Mouse (Mus musculus) Patski (cell line): ENCODE results near the gene Ifna7. TPM values are rescaled to one million over a fixed set of nuclear protein-coding genes. Genes with fewer than 3 reads are reported as not detected.
"Not testable (repeated sequence)": the region's sequence is repeated elsewhere in the genome, so short reads cannot be mapped to it uniquely, and the experiment has no call there.

Experiments used
- ATAC-seq: fragments of 100-300 bp; one replicate; pipeline ENCODE4 v1.8.0; 2021
- CTCF ChIA-PET: fragments of 350-600 bp; sonication (Branson Sonifier 250); formaldehyde crosslinking; loops from one replicate; lab custom pipeline; 2022; ENCODE audit warnings: inconsistent platforms; lab: Charles Lee
- POLR2A ChIA-PET: fragments of 350-600 bp; sonication (Branson Sonifier 250); formaldehyde crosslinking; loops from one replicate; lab custom pipeline; 2022; ENCODE audit warnings: antibody characterized with exemption, inconsistent platforms; lab: Charles Lee
- DNase-seq: peaks from one replicate; pipeline ENCODE4 v3.0.0-alpha.2; 2011; ENCODE audit warnings: low read depth, low spot score
- H3K27me3 ChIP-seq: fragments of 371-371 bp; one replicate; pipeline ENCODE4 v1.5.1; 2021
- CTCF ChIP-seq: fragments of 100-300 bp; IDR thresholded peaks from one replicate; pipeline ENCODE4 v1.5.1; 2021
- in situ Hi-C: fragments of 300-500 bp; cut with MboI; formaldehyde crosslinking; loops from 3 replicates; pipeline ENCODE4 v1.11.1; 2018; ENCODE audit warnings: low pct_unique_long_range_greater_than_20kb, mixed read lengths
- polyA plus RNA-seq: library from polyadenylated mRNA; unstranded; gene quantifications from one replicate; pipeline ENCODE4 v1.2.3, GENCODE M21; 2021

The Ifna7 gene
- polyA plus RNA-seq = not detected

DNA sequence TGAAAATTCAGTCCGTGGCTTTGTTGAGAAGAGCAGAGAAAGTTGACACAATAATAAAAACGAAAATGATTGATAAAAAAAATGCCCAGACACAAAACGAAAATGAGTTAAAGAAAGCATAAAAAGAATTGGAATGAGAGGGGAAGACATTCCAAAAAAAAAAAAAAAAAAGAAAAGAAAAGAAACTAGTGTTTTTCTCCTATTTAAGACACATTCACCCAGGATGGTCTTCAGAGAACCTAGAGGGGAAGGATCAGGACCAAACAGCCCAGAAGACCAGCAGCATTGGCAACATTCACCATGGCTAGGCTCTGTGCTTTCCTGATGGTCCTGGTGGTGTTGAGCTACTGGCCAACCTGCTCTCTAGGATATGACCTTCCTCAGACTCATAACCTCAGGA, at the start of gene Ifna7:
Ifna7 (plus strand) TSS at position 301 of the 400 bp plus-strand sequence.
- POLR2A ChIA-PET = no interaction called here

DNA sequence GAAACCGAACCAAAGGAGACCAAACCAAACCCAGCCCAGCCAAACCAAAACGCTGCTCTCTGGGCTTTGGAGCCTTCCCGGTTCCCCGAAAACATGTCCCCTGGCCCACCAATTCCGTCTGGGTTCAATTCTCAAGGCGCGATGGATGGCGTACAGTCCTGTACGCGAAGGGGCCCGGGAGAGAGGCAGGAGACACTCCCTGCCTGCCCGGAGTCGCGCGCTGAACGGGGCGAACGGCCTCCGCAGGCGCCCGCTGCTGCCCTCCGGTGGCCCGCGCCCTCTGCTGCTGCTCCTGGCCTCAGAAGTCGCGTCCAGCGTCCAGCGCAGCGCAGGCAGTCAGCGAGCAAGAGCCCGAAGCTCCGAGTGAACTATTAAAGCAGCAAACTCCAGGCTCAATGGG, 42.5 kb upstream of the Ifna7 start, which contains the start of gene Gm13290:
Gm13290 (plus strand) TSS at position 301 of the 400 bp plus-strand sequence.
- in situ Hi-C loops = loop anchor here (25.0 kb wide), 3 partner anchors 89 to 364 kb away; partner anchors contain the start of genes Ifna1 and Mtap
- CTCF ChIA-PET, ATAC-seq, POLR2A ChIA-PET, DNase-seq, H3K27me3 ChIP-seq: not testable (repeated sequence)

More for the DNA sequence above, at the start of gene Ifna7:
- TF ChIP-seq CTCF = no peak
- in situ Hi-C loops = no loop called here
- no peak for ATAC-seq
- no peaks in the 10 kb centered on the region for H3K27me3 ChIP-seq
- no peak for DNase-seq
- CTCF ChIA-PET = no interaction called here

DNA sequence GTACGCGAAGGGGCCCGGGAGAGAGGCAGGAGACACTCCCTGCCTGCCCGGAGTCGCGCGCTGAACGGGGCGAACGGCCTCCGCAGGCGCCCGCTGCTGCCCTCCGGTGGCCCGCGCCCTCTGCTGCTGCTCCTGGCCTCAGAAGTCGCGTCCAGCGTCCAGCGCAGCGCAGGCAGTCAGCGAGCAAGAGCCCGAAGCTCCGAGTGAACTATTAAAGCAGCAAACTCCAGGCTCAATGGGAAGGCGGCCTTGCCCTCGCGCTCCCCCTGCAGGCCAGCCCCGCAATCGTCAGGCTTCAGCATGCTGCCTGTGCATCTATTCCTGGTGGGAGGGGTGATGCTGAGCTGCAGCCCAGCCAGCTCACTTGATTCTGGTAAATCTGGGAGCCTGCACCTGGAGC, 39.4 kb upstream of the Ifna7 start, which contains the start of gene Gm13289:
Gm13289 (plus strand) TSS at position 301 of the 400 bp plus-strand sequence.
- POLR2A ChIA-PET, DNase-seq, CTCF ChIA-PET, in situ Hi-C loops, ATAC-seq, H3K27me3 ChIP-seq: not testable (repeated sequence)

DNA sequence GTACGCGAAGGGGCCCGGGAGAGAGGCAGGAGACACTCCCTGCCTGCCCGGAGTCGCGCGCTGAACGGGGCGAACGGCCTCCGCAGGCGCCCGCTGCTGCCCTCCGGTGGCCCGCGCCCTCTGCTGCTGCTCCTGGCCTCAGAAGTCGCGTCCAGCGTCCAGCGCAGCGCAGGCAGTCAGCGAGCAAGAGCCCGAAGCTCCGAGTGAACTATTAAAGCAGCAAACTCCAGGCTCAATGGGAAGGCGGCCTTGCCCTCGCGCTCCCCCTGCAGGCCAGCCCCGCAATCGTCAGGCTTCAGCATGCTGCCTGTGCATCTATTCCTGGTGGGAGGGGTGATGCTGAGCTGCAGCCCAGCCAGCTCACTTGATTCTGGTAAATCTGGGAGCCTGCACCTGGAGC, 36.5 kb upstream of the Ifna7 start, which contains the start of gene Gm13272:
Gm13272 (plus strand) TSS at position 301 of the 400 bp plus-strand sequence.
- POLR2A ChIA-PET, in situ Hi-C loops, H3K27me3 ChIP-seq, DNase-seq, CTCF ChIA-PET, ATAC-seq: not testable (repeated sequence)

DNA sequence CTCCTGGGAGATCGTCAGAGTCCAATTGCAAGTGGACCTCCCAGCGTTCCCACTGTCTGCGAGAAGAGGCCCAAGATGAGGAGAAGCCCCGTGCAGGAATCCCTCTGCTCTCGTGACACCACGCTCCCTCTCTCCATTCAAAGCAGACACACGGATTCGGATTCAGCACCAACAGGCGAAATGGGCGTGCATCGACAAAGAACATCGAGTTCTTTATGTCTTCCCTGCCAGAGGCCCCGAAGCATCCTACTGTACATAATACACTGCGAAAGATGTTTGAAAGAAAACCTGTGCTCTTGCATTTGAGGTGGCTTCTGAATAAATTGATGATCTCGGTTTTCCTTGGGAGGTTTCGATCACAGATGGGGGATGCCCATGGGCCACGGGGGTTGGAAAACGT, 35.7 kb upstream of the Ifna7 start:
- in situ Hi-C loops, ATAC-seq, DNase-seq, CTCF ChIA-PET, H3K27me3 ChIP-seq, POLR2A ChIA-PET: not testable (repeated sequence)

DNA sequence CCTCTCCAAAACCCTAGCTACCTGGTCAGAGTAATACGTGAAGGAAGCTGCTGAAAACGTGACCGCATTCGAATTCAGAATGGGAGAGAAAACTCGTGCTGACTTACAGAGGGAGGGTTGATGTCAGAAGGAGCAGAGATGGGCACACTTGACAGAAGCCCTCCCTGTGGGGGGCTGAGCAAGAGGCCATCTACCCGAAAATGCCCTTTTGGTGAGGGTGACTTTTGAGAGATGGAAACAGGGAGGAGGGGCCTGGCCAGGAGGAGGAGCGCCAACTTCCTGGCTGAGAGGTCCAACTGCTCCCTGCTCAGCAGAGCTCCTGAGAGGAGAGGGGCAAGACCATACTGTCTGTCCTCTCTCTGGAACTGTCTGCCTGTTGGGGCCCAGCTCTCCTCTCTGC, 34.2 kb upstream of the Ifna7 start, which contains the start of gene Ifnz:
Ifnz (plus strand) TSS at position 301 of the 400 bp plus-strand sequence.
- H3K27me3 ChIP-seq, DNase-seq, in situ Hi-C loops, POLR2A ChIA-PET, ATAC-seq, CTCF ChIA-PET: not testable (repeated sequence)

DNA sequence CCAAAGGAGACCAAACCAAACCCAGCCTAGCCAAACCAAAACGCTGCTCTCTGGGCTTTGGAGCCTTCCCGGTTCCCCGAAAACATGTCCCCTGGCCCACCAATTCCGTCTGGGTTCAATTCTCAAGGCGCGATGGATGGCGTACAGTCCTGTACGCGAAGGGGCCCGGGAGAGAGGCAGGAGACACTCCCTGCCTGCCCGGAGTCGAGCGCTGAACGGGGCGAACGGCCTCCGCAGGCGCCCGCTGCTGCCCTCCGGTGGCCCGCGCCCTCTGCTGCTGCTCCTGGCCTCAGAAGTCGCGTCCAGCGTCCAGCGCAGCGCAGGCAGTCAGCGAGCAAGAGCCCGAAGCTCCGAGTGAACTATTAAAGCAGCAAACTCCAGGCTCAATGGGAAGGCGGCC, 33.7 kb upstream of the Ifna7 start:
- DNase-seq, H3K27me3 ChIP-seq, CTCF ChIA-PET, ATAC-seq, POLR2A ChIA-PET, in situ Hi-C loops: not testable (repeated sequence)

DNA sequence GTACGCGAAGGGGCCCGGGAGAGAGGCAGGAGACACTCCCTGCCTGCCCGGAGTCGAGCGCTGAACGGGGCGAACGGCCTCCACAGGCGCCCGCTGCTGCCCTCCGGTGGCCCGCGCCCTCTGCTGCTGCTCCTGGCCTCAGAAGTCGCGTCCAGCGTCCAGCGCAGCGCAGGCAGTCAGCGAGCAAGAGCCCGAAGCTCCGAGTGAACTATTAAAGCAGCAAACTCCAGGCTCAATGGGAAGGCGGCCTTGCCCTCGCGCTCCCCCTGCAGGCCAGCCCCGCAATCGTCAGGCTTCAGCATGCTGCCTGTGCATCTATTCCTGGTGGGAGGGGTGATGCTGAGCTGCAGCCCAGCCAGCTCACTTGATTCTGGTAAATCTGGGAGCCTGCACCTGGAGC, 30.6 kb upstream of the Ifna7 start, which contains the start of gene Gm13276:
Gm13276 (plus strand) TSS at position 301 of the 400 bp plus-strand sequence.
- H3K27me3 ChIP-seq, ATAC-seq, CTCF ChIA-PET, DNase-seq, POLR2A ChIA-PET, in situ Hi-C loops: not testable (repeated sequence)

DNA sequence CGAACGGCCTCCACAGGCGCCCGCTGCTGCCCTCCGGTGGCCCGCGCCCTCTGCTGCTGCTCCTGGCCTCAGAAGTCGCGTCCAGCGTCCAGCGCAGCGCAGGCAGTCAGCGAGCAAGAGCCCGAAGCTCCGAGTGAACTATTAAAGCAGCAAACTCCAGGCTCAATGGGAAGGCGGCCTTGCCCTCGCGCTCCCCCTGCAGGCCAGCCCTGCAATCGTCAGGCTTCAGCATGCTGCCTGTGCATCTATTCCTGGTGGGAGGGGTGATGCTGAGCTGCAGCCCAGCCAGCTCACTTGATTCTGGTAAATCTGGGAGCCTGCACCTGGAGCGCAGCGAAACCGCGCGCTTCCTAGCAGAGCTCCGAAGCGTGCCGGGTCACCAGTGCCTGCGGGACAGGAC, 27.6 kb upstream of the Ifna7 start, which contains the start of gene Gm13277:
Gm13277 (plus strand) TSS at position 231 of the 400 bp plus-strand sequence.
- DNase-seq, H3K27me3 ChIP-seq, in situ Hi-C loops, CTCF ChIA-PET, ATAC-seq, POLR2A ChIA-PET: not testable (repeated sequence)

DNA sequence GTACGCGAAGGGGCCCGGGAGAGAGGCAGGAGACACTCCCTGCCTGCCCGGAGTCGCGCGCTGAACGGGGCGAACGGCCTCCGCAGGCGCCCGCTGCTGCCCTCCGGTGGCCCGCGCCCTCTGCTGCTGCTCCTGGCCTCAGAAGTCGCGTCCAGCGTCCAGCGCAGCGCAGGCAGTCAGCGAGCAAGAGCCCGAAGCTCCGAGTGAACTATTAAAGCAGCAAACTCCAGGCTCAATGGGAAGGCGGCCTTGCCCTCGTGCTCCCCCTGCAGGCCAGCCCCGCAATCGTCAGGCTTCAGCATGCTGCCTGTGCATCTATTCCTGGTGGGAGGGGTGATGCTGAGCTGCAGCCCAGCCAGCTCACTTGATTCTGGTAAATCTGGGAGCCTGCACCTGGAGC, 24.8 kb upstream of the Ifna7 start, which contains the start of gene Gm13278:
Gm13278 (plus strand) TSS at position 301 of the 400 bp plus-strand sequence.
- in situ Hi-C loops, H3K27me3 ChIP-seq, ATAC-seq, CTCF ChIA-PET, POLR2A ChIA-PET, DNase-seq: not testable (repeated sequence)

DNA sequence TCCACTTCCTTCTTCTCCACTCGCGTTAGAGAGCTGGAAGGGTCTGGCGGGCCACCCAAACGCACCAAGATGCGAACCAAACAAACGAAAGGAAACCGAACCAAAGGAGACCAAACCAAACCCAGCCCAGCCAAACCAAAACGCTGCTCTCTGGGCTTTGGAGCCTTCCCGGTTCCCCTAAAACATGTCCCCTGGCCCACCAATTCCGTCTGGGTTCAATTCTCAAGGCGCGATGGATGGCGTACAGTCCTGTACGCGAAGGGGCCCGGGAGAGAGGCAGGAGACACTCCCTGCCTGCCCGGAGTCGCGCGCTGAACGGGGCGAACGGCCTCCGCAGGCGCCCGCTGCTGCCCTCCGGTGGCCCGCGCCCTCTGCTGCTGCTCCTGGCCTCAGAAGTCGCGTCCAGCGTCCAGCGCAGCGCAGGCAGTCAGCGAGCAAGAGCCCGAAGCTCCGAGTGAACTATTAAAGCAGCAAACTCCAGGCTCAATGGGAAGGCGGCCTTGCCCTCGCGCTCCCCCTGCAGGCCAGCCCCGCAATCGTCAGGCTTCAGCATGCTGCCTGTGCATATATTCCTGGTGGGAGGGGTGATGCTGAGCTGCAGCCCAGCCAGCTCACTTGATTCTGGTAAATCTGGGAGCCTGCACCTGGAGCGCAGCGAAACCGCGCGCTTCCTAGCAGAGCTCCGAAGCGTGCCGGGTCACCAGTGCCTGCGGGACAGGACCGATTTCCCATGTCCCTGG, 21.9 kb upstream of the Ifna7 start, which contains the start of gene Gm13275:
Gm13275 (plus strand) TSS at position 552 of the 740 bp plus-strand sequence.
- CTCF ChIA-PET, in situ Hi-C loops, H3K27me3 ChIP-seq, ATAC-seq, DNase-seq, POLR2A ChIA-PET: not testable (repeated sequence)

DNA sequence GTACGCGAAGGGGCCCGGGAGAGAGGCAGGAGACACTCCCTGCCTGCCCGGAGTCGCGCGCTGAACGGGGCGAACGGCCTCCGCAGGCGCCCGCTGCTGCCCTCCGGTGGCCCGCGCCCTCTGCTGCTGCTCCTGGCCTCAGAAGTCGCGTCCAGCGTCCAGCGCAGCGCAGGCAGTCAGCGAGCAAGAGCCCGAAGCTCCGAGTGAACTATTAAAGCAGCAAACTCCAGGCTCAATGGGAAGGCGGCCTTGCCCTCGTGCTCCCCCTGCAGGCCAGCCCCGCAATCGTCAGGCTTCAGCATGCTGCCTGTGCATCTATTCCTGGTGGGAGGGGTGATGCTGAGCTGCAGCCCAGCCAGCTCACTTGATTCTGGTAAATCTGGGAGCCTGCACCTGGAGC, 18.9 kb upstream of the Ifna7 start, which contains the start of gene Gm13279:
Gm13279 (plus strand) TSS at position 301 of the 400 bp plus-strand sequence.
- CTCF ChIA-PET, ATAC-seq, POLR2A ChIA-PET, H3K27me3 ChIP-seq, in situ Hi-C loops, DNase-seq: not testable (repeated sequence)

DNA sequence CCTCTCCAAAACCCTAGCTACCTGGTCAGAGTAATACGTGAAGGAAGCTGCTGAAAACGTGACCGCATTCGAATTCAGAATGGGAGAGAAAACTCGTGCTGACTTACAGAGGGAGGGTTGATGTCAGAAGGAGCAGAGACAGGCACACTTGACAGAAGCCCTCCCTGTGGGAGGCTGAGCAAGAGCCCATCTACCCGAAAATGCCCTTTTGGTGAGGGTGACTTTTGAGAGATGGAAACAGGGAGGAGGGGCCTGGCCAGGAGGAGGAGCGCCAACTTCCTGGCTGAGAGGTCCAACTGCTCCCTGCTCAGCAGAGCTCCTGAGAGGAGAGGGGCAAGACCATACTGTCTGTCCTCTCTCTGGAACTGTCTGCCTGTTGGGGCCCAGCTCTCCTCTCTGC, 16.7 kb upstream of the Ifna7 start, which contains the start of gene Gm13285:
Gm13285 (plus strand) TSS at position 301 of the 400 bp plus-strand sequence.
- H3K27me3 ChIP-seq, POLR2A ChIA-PET, DNase-seq, ATAC-seq, CTCF ChIA-PET, in situ Hi-C loops: not testable (repeated sequence)

DNA sequence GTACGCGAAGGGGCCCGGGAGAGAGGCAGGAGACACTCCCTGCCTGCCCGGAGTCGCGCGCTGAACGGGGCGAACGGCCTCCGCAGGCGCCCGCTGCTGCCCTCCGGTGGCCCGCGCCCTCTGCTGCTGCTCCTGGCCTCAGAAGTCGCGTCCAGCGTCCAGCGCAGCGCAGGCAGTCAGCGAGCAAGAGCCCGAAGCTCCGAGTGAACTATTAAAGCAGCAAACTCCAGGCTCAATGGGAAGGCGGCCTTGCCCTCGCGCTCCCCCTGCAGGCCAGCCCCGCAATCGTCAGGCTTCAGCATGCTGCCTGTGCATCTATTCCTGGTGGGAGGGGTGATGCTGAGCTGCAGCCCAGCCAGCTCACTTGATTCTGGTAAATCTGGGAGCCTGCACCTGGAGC, 13.1 kb upstream of the Ifna7 start, which contains the start of gene Gm13287:
Gm13287 (plus strand) TSS at position 301 of the 400 bp plus-strand sequence.
- CTCF ChIA-PET, ATAC-seq: not testable (repeated sequence)

DNA sequence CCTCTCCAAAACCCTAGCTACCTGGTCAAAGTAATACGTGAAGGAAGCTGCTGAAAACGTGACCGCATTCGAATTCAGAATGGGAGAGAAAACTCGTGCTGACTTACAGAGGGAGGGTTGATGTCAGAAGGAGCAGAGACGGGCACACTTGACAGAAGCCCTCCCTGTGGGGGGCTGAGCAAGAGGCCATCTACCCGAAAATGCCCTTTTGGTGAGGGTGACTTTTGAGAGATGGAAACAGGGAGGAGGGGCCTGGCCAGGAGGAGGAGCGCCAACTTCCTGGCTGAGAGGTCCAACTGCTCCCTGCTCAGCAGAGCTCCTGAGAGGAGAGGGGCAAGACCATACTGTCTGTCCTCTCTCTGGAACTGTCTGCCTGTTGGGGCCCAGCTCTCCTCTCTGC, 10.8 kb upstream of the Ifna7 start, which contains the start of gene Gm13288:
Gm13288 (plus strand) TSS at position 301 of the 400 bp plus-strand sequence.
- CTCF ChIA-PET, DNase-seq, H3K27me3 ChIP-seq, in situ Hi-C loops, POLR2A ChIA-PET, ATAC-seq: not testable (repeated sequence)

More for the DNA sequence above, 13.1 kb upstream of the Ifna7 start, which contains the start of gene Gm13287:
- DNase-seq, H3K27me3 ChIP-seq, POLR2A ChIA-PET, in situ Hi-C loops: not testable (repeated sequence)
